Mouse (Mus musculus) heart, adult 10 weeks (tissue): Measurements from ENCODE around the gene Ankrd66. TPM values are rescaled to one million over a fixed set of nuclear protein-coding genes. Genes with fewer than 3 reads are reported as not detected.

Experiments used
- polyA plus RNA-seq: library from polyadenylated mRNA; stranded (reverse); fragments of 350-450 nt; fragmentation: Illumina TruSeq; extraction: RNeasy Lipid Tissue Mini Kit (QIAGEN cat#74804); gene quantifications from one replicate; pipeline ENCODE4 v1.2.3, GENCODE M21; 2014; ENCODE audit warnings: low read depth, low replicate concordance

Ankrd66 gene
- polyA plus RNA-seq: not detected

DNA sequence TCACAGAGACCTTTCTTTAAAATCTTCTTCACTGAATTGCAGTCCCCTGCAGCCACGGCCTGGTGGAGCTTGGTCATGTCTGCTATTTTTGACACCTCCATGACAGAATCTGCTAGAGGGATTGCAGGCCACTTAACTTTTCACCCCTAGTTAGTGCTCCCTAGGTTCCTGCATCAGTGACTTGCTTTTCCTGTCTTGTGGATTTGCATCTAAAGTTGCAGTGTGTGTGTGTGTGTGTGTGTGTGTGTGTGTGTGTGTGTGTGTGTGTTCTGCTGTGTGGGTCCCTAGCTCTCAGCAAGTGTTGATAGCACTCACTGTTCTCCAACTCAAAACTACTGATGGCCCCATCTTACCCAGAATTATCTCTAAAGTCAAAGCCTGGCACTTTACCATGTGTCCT lies at the start of gene Ankrd66:
Gene Ankrd66 (minus strand): TSS at position 101 of the 400 bp plus-strand sequence.

DNA sequence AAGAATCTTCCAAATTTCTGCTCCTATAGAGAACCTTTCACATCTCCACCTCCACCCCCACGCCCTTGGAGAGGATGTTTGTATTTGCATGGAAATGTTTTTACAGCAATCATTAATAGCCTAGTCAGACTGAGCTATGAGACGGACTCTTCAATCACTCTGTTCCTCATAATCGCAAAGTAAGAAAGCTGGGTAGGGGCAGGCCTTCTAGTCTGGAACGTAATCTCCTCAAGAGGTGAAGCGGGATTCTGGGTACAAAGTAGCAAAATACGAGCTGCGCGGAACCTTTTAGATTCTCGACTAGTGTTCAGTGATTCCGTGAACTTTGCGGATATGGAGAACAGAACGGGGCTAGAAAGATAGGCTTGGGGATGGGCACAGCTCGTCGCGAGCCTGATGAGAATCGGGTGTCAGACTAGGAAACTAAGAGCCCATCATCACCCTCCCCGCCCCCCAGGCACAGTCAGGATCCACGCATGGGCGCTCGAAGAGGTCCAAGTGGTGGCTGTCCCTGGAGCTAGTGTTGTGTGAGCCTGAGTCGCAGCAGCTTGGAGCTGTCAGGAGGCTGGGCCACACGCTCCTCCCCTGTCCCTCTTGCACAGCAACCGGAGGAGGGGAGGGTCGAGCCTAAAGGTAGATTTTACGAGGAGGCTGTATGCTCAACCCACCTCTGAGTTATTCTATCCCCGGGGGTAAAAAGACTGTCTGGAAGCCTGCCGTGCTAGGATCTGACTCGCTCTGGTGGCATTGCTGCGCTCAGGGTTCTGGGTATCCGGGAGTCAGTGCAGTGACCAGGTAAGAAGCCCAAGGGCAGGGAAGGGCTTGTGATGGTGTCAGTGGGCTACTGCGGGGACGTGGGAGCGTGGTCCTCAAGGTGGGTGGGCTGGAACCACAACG lies 24.8 kb upstream of the Ankrd66 start, which contains the start of gene Pla2g7:
Gene Pla2g7 (plus strand): TSS at position 107 of the 897 bp plus-strand sequence.

DNA sequence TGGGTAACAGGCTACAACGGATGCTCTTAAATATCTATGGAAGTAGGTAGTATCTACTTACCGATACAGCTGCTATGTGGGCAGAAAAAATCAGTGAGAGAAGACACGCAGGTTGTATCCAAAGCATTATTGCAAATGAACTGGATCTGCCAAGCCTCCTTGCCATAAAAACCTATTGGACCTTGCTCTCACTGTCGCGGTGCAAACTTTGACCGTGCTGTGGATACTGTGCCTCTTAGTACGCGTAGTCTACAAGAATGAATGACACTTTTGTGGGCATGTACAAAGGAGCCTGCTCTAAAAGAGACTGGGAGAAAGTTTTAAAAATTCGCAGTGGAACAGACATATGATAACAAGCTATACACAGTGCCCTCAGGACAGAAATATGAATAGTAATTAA lies 40.8 kb downstream of the Ankrd66 start, which contains the start of gene Mep1a:
Gene Mep1a (minus strand): TSS at position 221 of the 400 bp plus-strand sequence.

Other genes starting within 250 kb of the Ankrd66 start
- 134 TPM for gene Adgrf5, start 183.2 kb downstream of the Ankrd66 start, polyA plus RNA-seq
- gene Mep1a, start 40.8 kb downstream of the Ankrd66 start, polyA plus RNA-seq: not detected
- 6.8 TPM for gene Pla2g7, start 24.5 kb upstream of the Ankrd66 start, polyA plus RNA-seq
- gene Tdrd6, start 86.7 kb upstream of the Ankrd66 start, polyA plus RNA-seq: not detected
- gene Slc25a27, start 123.6 kb upstream of the Ankrd66 start, polyA plus RNA-seq: 6.2 TPM
- 8.5 TPM for gene Cyp39a1, start 123.8 kb upstream of the Ankrd66 start, polyA plus RNA-seq